Mouse (Mus musculus) liver, postnatal 0 days (tissue): Measurements from ENCODE around the gene Ccnjl.

Experiments
- CTCF ChIP-seq: sonication (generic); IDR thresholded peaks from 2 replicates; pipeline ENCODE4 v1.5.1; 2016; ENCODE audit warnings: antibody characterized with exemption, low read depth
- EP300 ChIP-seq: IDR thresholded peaks from 2 replicates; pipeline ENCODE4 v1.6.1; 2016; ENCODE audit warnings: antibody characterized with exemption, low read depth, mild to moderate bottlenecking

GRCm38 (mm10) chr11:43565852-43566251 lies 37.3 kb downstream of the Ccnjl start:
- no peak for TF ChIP-seq CTCF
- TF ChIP-seq EP300, result no peak
